Mouse (Mus musculus): Measurements from ENCODE around the gene Prss22. TPM values are rescaled to one million over a fixed set of nuclear protein-coding genes. Genes with fewer than 3 reads are reported as not detected.

Gene Prss22
- polyA plus RNA-seq, 1 experiment from 2014 or later: 0.09 TPM

- Histone ChIP-seq H3K4me2 (replicated peaks; ENCODE audit: low read depth) (peak overlapping the region; percentile 52), H3K4me3 (ENCODE audit: low read depth, low read length) (no peak overlapping the region), H3K4me1 (replicated peaks; ENCODE audit: control insufficient read depth, insufficient read depth, low read length) (0 out of 2 replicates have a peak, but pooled peaks cover 12% of the 10 kb centered on the region), H3K36me3 (ENCODE audit: control insufficient read depth, insufficient read depth) (no peaks in the 10 kb centered on the region), H3K9ac (ENCODE audit: low read depth, low read length) (0 out of 2 replicates have a peak overlapping the region, but pooled peaks have one; percentile 11), H3K27ac (ENCODE audit: low read depth, low read length) (peak overlapping the region; percentile 68), H3K9me3 (ENCODE audit: control insufficient read depth) (no peaks in the 10 kb centered on the region), H3K27me3 (replicated peaks; ENCODE audit: control insufficient read depth, insufficient read depth, low read length) (no peaks in the 10 kb centered on the region)
- 9% methylated on average over 31 of the region's 31 CpGs for WGBS
- peak; percentile 74 for ATAC-seq
- TF ChIP-seq CTCF (IDR thresholded peaks at IDR 0.05; ENCODE audit: low read depth): peak; percentile 92
Measured at GRCm38 (mm10) chr17:23993559-23994428, 4.1 kb downstream of the Prss22 start.

DNA sequence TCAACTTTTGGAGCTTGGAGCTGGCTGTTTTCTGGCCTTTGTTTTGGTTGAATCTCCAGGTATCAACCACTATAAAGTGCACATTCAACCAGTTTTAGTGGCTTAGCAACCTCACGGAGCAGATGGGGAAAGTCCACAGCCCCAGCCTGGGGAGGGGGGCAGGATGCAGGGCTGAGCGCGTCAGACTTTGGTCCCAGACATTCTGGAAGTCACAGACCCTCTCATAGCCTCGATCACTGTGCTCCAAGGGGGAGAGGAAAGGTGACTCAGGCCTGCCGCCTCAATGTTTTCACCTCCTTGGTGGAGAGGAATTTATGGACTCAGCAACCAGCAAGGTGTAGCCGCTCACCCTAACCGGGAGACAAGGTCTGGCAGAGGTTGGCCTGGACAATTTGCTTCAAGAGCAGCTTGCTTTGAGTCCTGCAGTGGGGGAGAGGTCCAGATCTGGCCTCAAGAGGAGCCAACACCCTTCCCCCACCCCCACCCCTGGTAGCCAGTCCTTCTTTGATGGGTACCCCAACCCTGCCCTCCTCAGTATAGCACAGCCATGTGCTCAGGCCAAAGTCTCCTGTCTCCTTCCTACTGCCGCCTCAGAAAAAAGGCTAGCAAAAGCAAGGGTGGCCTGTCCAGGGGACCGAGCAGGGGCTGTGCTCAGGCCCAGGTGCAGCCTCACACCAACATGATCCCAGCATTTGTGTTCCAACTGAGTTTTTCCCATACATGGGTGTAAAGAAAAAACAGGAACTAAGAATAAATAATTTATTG is 4.9 kb downstream of the Prss22 start:
- WGBS: 41% methylated on average over 9 of the region's 9 CpGs
- no peak overlapping the region for H3K4me3 ChIP-seq (ENCODE audit: low read depth, low read length)
- peak; percentile 69 for ATAC-seq
- no peak overlapping the region; the same call in 1 of the 2 replicates for H3K9ac ChIP-seq (ENCODE audit: low read depth, low read length)
- H3K4me1 ChIP-seq (replicated peaks; ENCODE audit: control insufficient read depth, insufficient read depth, low read length): 0 out of 2 replicates have a peak, but pooled peaks cover 12% of the 10 kb centered on the region
- no peak for TF ChIP-seq CTCF (IDR thresholded peaks at IDR 0.05; ENCODE audit: low read depth)
- H3K27me3 ChIP-seq (replicated peaks; ENCODE audit: control insufficient read depth, insufficient read depth, low read length): no peaks in the 10 kb centered on the region
- H3K36me3 ChIP-seq (ENCODE audit: control insufficient read depth, insufficient read depth): no peaks in the 10 kb centered on the region
- H3K9me3 ChIP-seq (ENCODE audit: control insufficient read depth): no peaks in the 10 kb centered on the region
- H3K27ac ChIP-seq (ENCODE audit: low read depth, low read length): peak overlapping the region; percentile 68
- H3K4me2 ChIP-seq (replicated peaks; ENCODE audit: low read depth): peak overlapping the region; percentile 52

DNA sequence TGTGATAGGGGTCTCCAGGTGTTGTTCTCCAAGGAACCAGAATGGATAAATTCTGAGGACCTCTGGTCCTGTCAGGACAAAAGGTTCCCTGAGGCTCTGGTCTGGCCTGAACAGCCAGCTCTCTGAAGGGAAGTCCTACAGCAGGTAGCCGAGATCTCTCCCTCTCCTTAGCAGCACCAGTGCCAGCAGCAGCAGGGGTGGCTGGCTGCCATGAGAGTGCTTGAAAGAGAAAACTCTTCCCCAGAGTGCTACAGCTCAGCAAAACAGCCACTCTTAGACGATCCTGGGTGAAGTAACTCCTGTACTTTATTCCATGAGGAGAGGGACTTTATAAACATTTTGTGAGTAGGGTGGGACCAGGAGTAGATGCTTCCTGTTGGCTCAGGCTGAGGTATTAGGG is 8.1 kb downstream of the Prss22 start:
- no peaks in the 10 kb centered on the region for H3K27me3 ChIP-seq (replicated peaks; ENCODE audit: control insufficient read depth, insufficient read depth, low read length)
- H3K4me2 ChIP-seq (replicated peaks; ENCODE audit: low read depth): no peak overlapping the region
- H3K27ac ChIP-seq (ENCODE audit: low read depth, low read length): no peak overlapping the region
- H3K36me3 ChIP-seq (ENCODE audit: control insufficient read depth, insufficient read depth): no peaks in the 10 kb centered on the region
- no peak for TF ChIP-seq CTCF (IDR thresholded peaks at IDR 0.05; ENCODE audit: low read depth)
- no peaks in the 10 kb centered on the region for H3K9me3 ChIP-seq (ENCODE audit: control insufficient read depth)
- no peak for ATAC-seq
- H3K4me1 ChIP-seq (replicated peaks; ENCODE audit: control insufficient read depth, insufficient read depth, low read length): 0 out of 2 replicates have a peak, but pooled peaks cover 12% of the 10 kb centered on the region
- 39% methylated on average over 2 of the region's 2 CpGs for WGBS
- H3K9ac ChIP-seq (ENCODE audit: low read depth, low read length): no peak overlapping the region
- no peak overlapping the region for H3K4me3 ChIP-seq (ENCODE audit: low read depth, low read length)

DNA sequence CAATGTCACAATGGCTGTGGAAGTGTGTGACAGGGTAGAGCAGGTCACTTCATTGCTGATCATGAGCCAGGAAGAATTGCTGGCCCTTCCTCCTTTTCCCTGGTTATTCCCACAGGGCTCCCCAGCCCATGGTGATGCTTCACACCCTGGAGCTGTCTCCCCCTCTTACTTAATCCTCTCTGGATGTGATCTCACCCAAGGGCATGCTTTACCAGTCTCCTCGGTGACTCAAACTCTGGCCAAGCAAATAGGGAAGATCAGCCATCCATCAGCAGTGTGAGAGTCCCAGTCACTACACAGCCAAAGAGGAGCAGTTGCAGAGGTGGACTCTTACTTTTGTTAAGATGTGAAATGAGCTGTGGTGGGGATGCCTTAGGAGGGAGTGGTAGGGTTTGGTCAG is 12.9 kb downstream of the Prss22 start:
- WGBS: 63% methylated on average over 1 of the region's 1 CpGs
- TF ChIP-seq CTCF (IDR thresholded peaks at IDR 0.05; ENCODE audit: low read depth): no peak

GRCm38 (mm10) chr17:23982912-23983311 is 15.0 kb downstream of the Prss22 start:
- Histone ChIP-seq H3K4me2 (replicated peaks; ENCODE audit: low read depth) (0 out of 2 replicates have a peak overlapping the region, but pooled peaks have one; percentile 17), H3K9ac (ENCODE audit: low read depth, low read length) (no peak overlapping the region), H3K4me1 (replicated peaks; ENCODE audit: control insufficient read depth, insufficient read depth, low read length) (peaks cover 5% of the 10 kb centered on the region; the same call in 1 of the 2 replicates), H3K9me3 (ENCODE audit: control insufficient read depth) (no peaks in the 10 kb centered on the region), H3K36me3 (ENCODE audit: control insufficient read depth, insufficient read depth) (no peaks in the 10 kb centered on the region), H3K27me3 (replicated peaks; ENCODE audit: control insufficient read depth, insufficient read depth, low read length) (no peaks in the 10 kb centered on the region), H3K27ac (ENCODE audit: low read depth, low read length) (peak overlapping the region; percentile 51), H3K4me3 (ENCODE audit: low read depth, low read length) (no peak overlapping the region)
- no peak for TF ChIP-seq CTCF (IDR thresholded peaks at IDR 0.05; ENCODE audit: low read depth)
- WGBS: 31% methylated on average over 4 of the region's 4 CpGs
- peak; percentile 79 for ATAC-seq

More for the DNA sequence above, 12.9 kb downstream of the Prss22 start:
- ATAC-seq: no peak
- Histone ChIP-seq H3K4me2 (replicated peaks; ENCODE audit: low read depth) (no peak overlapping the region), H3K27ac (ENCODE audit: low read depth, low read length) (no peak overlapping the region), H3K9ac (ENCODE audit: low read depth, low read length) (no peak overlapping the region), H3K4me3 (ENCODE audit: low read depth, low read length) (no peak overlapping the region), H3K9me3 (ENCODE audit: control insufficient read depth) (no peaks in the 10 kb centered on the region), H3K36me3 (ENCODE audit: control insufficient read depth, insufficient read depth) (no peaks in the 10 kb centered on the region), H3K4me1 (replicated peaks; ENCODE audit: control insufficient read depth, insufficient read depth, low read length) (peaks cover 5% of the 10 kb centered on the region; the same call in 1 of the 2 replicates), H3K27me3 (replicated peaks; ENCODE audit: control insufficient read depth, insufficient read depth, low read length) (no peaks in the 10 kb centered on the region)

Data from intestine, postnatal 0 days (tissue).